Mouse (Mus musculus): ENCODE measurements around the gene Agxt2.

The Agxt2 gene

GRCm38 (mm10) chr15:10358039-10358948 lies at the start of gene Agxt2:
Agxt2 (plus strand) TSS chr15:10358532.
- in situ Hi-C loops (cut with MboI) = no loop called here

DNA sequence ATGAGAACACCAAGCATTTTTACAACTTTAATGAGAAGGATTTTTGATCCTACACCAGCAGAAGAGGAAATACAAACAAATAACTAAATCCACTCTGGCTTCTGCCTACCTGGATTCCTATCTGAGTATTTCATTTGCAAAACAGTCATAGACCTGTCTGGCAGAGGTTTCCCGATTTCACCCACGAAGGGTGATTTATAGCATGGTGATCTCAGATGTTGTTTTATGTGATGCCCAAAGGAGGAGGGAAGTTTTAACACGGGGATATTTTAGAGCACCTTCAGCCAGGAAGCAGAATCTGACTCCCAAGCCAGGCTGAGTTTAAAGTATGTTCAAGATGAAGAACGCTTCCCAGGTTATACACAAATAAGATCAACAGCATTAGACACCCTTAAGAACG lies 46.5 kb upstream of the Agxt2 start:
- in situ Hi-C loops (cut with MboI) = loop anchor here (10.0 kb wide), 1 partner anchor 857 kb away; no protein-coding TSS in a partner anchor

GRCm38 (mm10) chr15:10313522-10314455 lies 44.5 kb upstream of the Agxt2 start:
- in situ Hi-C loops (cut with MboI) = loop anchor here (10.0 kb wide), 1 partner anchor 859 kb away; no protein-coding TSS in a partner anchor

GRCm38 (mm10) chr15:10325080-10325479 lies 33.3 kb upstream of the Agxt2 start, which contains the start of gene Gm21973:
Gm21973 (plus strand) TSS chr15:10325380.
- in situ Hi-C loops (cut with MboI) = no loop called here

DNA sequence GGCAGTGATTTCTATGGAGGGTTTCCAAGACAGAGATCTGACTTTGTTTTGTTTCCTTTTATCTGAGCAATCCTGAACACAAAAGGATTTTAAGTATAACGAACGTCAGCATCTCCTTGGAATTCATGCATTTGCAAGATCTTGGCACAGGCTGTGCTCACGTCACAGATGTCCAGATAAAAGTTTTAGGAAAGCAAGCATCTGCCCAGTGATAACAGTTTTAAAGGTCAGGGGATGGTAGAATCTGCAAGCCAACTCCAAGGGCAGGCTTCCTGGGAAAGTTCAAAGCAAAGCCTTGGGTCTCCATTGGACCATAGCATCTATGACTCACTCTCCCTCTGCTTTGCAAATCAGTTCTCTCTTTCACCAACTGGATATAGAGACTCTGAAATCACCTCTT lies 27.7 kb upstream of the Agxt2 start:
- in situ Hi-C loops (cut with MboI) = no loop called here

GRCm38 (mm10) chr15:10332566-10332965 lies 25.8 kb upstream of the Agxt2 start:
- in situ Hi-C loops (cut with MboI) = no loop called here

GRCm38 (mm10) chr15:10338606-10339005 lies 19.7 kb upstream of the Agxt2 start:
- in situ Hi-C loops (cut with MboI) = no loop called here

GRCm38 (mm10) chr15:10347044-10347443 lies 11.3 kb upstream of the Agxt2 start:
- in situ Hi-C loops (cut with MboI) = no loop called here

GRCm38 (mm10) chr15:10366331-10366730 lies 8.0 kb downstream of the Agxt2 start:
- in situ Hi-C loops (cut with MboI) = no loop called here

- in situ Hi-C loops (cut with MboI) = no loop called here
These were observed 17.1 kb downstream of the Agxt2 start for GRCm38 (mm10) chr15:10375404-10375803.

DNA sequence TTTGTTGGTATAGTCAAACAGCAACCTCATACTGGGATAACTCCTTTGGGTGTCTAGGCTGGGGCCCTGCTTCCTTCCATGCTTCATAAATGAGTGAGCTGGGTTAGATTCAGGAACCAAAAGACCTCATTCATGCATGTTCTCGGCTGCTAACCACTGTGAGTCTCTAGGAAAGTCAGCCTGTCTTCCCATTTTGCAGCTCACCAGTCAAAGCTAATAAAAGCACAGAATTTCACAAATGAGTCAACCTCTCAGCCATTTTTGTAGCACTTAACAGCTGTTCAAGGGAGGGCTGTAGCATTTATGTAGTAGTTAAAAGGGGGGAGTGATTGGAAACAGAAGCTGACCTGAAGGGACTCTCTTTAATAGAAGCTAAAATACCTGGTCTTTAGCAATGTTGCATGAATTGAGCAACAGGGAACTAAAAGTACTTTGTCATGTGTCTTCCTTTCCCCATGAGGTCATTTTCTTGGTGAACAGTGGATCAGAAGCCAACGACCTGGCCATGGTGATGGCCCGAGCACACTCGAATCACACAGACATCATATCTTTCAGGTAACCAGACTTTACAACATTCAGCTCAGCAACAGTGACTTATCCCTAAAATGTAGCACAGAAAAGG lies 20.1 kb downstream of the Agxt2 start:
- in situ Hi-C loops (cut with MboI) = no loop called here

GRCm38 (mm10) chr15:10379757-10380458 lies 21.6 kb downstream of the Agxt2 start:
- in situ Hi-C loops (cut with MboI) = no loop called here

DNA sequence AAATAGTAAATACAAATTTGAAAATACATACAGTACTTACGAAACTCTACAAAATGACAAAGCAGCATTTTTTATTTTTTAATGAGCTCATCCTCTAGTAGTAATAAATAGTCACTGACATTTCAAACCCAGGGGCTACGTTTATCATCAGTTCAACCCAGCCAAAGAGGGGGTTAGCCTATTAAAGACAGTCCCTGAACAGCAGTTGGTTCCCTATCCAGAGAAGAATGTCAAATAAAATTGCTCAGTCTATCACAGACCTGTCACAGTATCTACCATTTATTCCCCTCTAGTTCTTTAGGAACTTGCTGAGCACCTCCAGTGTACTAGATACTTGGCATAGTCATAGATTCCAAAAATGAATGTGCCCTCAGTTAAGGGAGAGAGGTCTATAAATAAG lies 28.9 kb downstream of the Agxt2 start:
- in situ Hi-C loops (cut with MboI) = no loop called here

DNA sequence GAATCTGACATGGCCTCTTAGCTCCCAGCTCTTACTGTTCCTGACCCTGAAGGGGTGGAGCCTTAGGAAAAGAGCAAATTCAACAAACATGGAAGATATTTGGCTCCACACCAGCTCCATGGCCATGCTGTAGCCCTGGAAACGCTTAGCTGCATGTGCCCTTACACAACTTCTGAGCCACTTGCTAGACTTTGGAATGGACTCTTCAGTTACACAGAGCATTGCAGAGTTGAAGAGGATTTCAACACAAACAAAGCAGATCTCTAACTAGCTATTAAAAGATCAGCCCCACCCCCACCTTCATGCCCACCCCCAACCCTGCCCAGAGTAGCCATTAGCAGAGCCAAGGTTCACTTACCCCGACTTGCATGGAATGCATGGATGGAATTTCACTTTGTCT lies 41.5 kb downstream of the Agxt2 start:
- in situ Hi-C loops (cut with MboI) = no loop called here

DNA sequence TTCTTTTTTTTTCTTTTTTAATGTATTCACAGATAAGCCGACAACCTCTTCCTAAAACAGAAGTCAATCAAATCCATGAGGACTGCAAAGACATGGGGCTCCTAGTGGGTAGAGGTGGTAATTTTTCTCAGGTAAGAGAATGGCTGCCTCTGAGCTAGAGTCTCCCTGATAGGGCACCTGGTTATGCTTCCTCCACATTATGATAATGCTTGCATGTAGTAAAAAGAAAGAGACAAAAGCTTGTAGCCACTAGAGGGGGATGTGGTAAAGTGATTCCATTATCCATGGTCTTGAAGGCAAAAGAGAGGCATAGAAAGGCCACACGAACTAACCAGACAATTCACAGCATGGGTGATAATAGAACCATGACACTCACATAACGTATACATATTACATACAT lies 42.1 kb downstream of the Agxt2 start:
- in situ Hi-C loops (cut with MboI) = no loop called here

- in situ Hi-C loops (cut with MboI) = no loop called here
These were observed 51.5 kb downstream of the Agxt2 start for GRCm38 (mm10) chr15:10409842-10410241.

DNA sequence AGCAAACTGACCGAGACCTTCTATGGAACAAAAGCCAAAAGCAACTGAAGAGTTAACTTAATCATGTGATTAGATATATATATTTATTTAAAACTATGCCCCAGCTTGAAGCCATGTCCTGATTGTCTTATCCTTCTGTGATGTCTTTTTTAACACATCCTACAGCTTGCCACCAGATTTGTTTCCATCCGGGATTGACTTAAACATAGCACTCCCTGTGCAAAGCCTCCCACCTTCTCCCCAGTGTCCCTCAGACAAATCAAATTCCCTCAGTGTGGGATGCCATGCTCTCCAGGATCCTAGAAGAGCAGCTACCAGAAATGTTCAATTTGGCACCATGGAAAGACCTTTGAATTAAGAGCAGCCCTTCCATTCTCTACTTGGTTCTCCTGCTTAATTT lies 52.5 kb downstream of the Agxt2 start:
- in situ Hi-C loops (cut with MboI) = no loop called here

GRCm38 (mm10) chr15:10413656-10414055 lies 55.3 kb downstream of the Agxt2 start:
- in situ Hi-C loops (cut with MboI) = no loop called here

- in situ Hi-C loops (cut with MboI) = no loop called here
These were observed 62.9 kb downstream of the Agxt2 start for GRCm38 (mm10) chr15:10421138-10421784.

GRCm38 (mm10) chr15:10421785-10422144 lies 63.4 kb downstream of the Agxt2 start:
- in situ Hi-C loops (cut with MboI) = no loop called here

GRCm38 (mm10) chr15:10426124-10426523 lies 67.8 kb downstream of the Agxt2 start:
- in situ Hi-C loops (cut with MboI) = no loop called here
